ENCODE assay signal across 9 mouse cellular contexts in the genomic region with DNA sequence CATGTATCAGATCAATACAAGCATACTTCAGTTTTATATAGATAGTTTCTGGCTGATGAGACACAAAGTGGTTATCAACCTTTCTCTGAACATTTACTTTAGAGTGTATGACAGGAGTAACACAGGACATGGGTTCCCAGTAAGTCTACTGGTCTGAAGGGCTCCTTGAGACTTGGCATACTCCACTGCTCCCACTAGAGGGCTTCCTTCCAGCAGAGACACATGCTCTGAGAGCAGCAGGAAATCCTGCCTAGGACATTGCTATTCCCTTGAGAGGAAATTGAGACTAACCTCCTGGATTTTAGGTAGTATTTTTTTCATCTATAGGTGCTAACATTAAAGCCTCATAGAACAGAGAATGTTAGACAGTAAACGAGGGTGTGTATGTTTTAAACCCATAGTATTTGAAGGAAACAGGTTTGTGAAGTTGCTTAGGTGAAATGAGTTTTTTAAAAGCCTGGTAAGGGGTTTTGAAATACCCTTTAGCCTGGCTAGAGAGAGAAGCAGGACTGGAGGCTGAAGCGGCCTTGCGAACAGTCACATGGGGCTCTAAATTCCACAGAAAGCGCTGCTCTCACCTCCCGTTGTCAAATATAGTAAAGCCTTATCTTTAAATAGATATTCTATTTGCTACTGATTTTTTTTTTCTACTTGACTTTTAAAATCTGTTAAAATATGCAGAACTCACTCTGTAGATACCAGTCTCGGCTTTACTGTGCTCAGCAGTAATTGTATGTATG.
A peak's percentile ranks its signal among the peaks of the same experiment; 100 is the strongest.
DNase-seq lines count a peak whose midpoint lies in the region; ATAC-seq and TF ChIP-seq lines count a peak whose summit lies in the region.
"Had no signal": no experiment of that assay in that cellular context is flagged by ENCODE, and none has a peak within 500 bp of the region (broad histone marks: within the 10 kb centered on the region; RNA-seq: fewer than 3 reads in every experiment).

No protein-coding gene starts in this region.

- H3K4me2 ChIP-seq in heart, embryonic 16.5 days (ENCODE audit: low read depth, low read length) = peak overlapping the region; percentile 40
- H3K4me2 ChIP-seq: liver, embryonic 15.5 days had no signal

- WGBS in heart, embryonic 16.5 days = 20% methylated on average over 6 of the region's 6 CpGs

- no peaks in the 10 kb centered on the region for H3K9me3 ChIP-seq in E14TG2a.4 (ENCODE audit: low read length)
- no peaks in the 10 kb centered on the region for H3K9me3 ChIP-seq in heart, embryonic 16.5 days (replicated peaks; ENCODE audit: control insufficient read depth, low read length)
- H3K9me3 ChIP-seq: liver, embryonic 15.5 days had no signal

- DNase-seq in gastrocnemius, adult 18-20 months (ENCODE audit: low spot score) = peak; percentile 77
- no peak for DNase-seq in gastrocnemius, postnatal 10 days
- peak; percentile 48 for DNase-seq in left cerebral cortex, adult 11 months (ENCODE audit: low spot score)
- peak; percentile 66 for DNase-seq in thymus, postnatal 25 days

- no peak for TF ChIP-seq POLR2A in cortical plate, adult 2 months (IDR thresholded peaks at IDR 0.05; ENCODE audit: extremely low read depth, insufficient read depth, low read length)

- H3K4me3 ChIP-seq in E14TG2a.4 (replicated peaks; ENCODE audit: low read length) = no peak overlapping the region
- H3K4me3 ChIP-seq in cortical plate, adult 2 months (ENCODE audit: insufficient read depth, low read length) = no peak overlapping the region
- no peak overlapping the region for H3K4me3 ChIP-seq in heart, embryonic 16.5 days (ENCODE audit: low read length)
- H3K4me3 ChIP-seq: liver, embryonic 15.5 days had no signal

- peaks cover 29% of the 10 kb centered on the region for H3K4me1 ChIP-seq in E14TG2a.4 (replicated peaks; ENCODE audit: low read depth, low read length)
- peaks cover 10% of the 10 kb centered on the region for H3K4me1 ChIP-seq in cortical plate, adult 2 months (ENCODE audit: control insufficient read depth, insufficient read depth, low read length)
- H3K4me1 ChIP-seq in heart, embryonic 16.5 days (ENCODE audit: control insufficient read depth, insufficient read depth, low read length) = peaks cover 34% of the 10 kb centered on the region

- TF ChIP-seq CTCF in E14TG2a.4 (conservative IDR thresholded peaks at IDR 0.05; ENCODE audit: low read length) = peak; percentile 61
- peak; percentile 80 for TF ChIP-seq CTCF in cortical plate, adult 2 months (IDR thresholded peaks at IDR 0.05; ENCODE audit: extremely low read depth, insufficient read depth, low read length)

- peak; percentile 75 for ATAC-seq in heart, embryonic 16.5 days (replicated peaks; ENCODE audit: extremely low read depth, insufficient read depth, low FRiP score)
- ATAC-seq in megakaryocyte-erythroid progenitor cell, adult 5-6 weeks (replicated peaks; ENCODE audit: low FRiP score, low TSS enrichment, poor library complexity, severe bottlenecking) = peak; percentile 82

- H3K9ac ChIP-seq in heart, embryonic 16.5 days (ENCODE audit: low read length) = peak overlapping the region; percentile 55
- H3K9ac ChIP-seq: liver, embryonic 15.5 days had no signal

- H3K27ac ChIP-seq in cortical plate, adult 2 months (ENCODE audit: insufficient read depth, low read length) = no peak overlapping the region
- H3K27ac ChIP-seq in heart, embryonic 16.5 days (ENCODE audit: low read length) = peak overlapping the region; percentile 71
- H3K27ac ChIP-seq: liver, embryonic 15.5 days had no signal

- H3K36me3 ChIP-seq in E14TG2a.4 (ENCODE audit: insufficient read depth, low read length) = no peaks in the 10 kb centered on the region
- no peaks in the 10 kb centered on the region; the same call in 1 of the 2 replicates for H3K36me3 ChIP-seq in heart, embryonic 16.5 days (ENCODE audit: control insufficient read depth, insufficient read depth)
- H3K36me3 ChIP-seq: liver, embryonic 15.5 days had no signal

- H3K27me3 ChIP-seq in E14TG2a.4 (ENCODE audit: insufficient read depth, low read length) = no peaks in the 10 kb centered on the region
- no peaks in the 10 kb centered on the region for H3K27me3 ChIP-seq in heart, embryonic 16.5 days (ENCODE audit: control insufficient read depth, insufficient read depth, low read length)
- H3K27me3 ChIP-seq: liver, embryonic 15.5 days had no signal
